In genomic region chr8:84689091-84689915, GRCm38 (mm10) we compare ENCODE assay signal across 8 mouse cellular contexts. TPM values are rescaled to one million over a fixed set of nuclear protein-coding genes. Genes with fewer than 3 reads are reported as not detected.
DNase-seq lines count a peak whose midpoint lies in the region; ATAC-seq and TF ChIP-seq lines count a peak whose summit lies in the region.

No protein-coding gene starts in this region.

- peaks cover 6 to 15% of the 10 kb centered on the region in 2 experiments; a peak in 3 of 4 replicates for H3K4me1 ChIP-seq in ES-E14 (ENCODE audit: control insufficient read depth in 2 of 2, insufficient read depth in 2 of 2, low read length in 2 of 2, poor library complexity in 1 of 2)
- H3K4me1 ChIP-seq in forebrain, embryonic 16.5 days (replicated peaks; ENCODE audit: control insufficient read depth, insufficient read depth, low read length) = peaks cover 41% of the 10 kb centered on the region
- H3K4me1 ChIP-seq in lung, embryonic 14.5 days (ENCODE audit: insufficient read depth) = peaks cover 11% of the 10 kb centered on the region
- peaks cover 22% of the 10 kb centered on the region for H3K4me1 ChIP-seq in olfactory bulb, adult 2 months (ENCODE audit: control insufficient read depth, insufficient read depth, low read length)

- in situ Hi-C loops in ES-E14 (cut with MboI; ENCODE audit: low sequenced_read_pairs in 2 of 2, unreplicated experiment in 2 of 2) = no loop called here

- DNase-seq in ES-E14 (ENCODE audit: low read depth, low spot score) = no peak
- peak; percentile 88 for DNase-seq in cerebellum, adult 11-12 months
- peak; percentile 92 for DNase-seq in heart, postnatal 4 days
- peak; percentile 87 to 92 for DNase-seq in layer of hippocampus, adult 8-10 months (ENCODE audit: low spot score in 2 of 2)
- peak; percentile 95 for DNase-seq in lung, embryonic 14.5 days
- DNase-seq in thymus, adult 18-20 months = peak; percentile 65 to 81

- H3K4me2 ChIP-seq in forebrain, embryonic 16.5 days (ENCODE audit: low read length) = peak overlapping the region; percentile 93
- peak overlapping the region; percentile 93 for H3K4me2 ChIP-seq in lung, embryonic 14.5 days

- peak overlapping the region; percentile 69; the same call in 1 of the 2 replicates for H3K27ac ChIP-seq in ES-E14 (ENCODE audit: insufficient read depth, low read depth, low read length, poor library complexity, severe bottlenecking)
- no peak overlapping the region for H3K27ac ChIP-seq in forebrain, embryonic 16.5 days (ENCODE audit: low read length)
- H3K27ac ChIP-seq in lung, embryonic 14.5 days (ENCODE audit: low read depth) = peak overlapping the region; percentile 78; the same call in 1 of the 2 replicates
- H3K27ac ChIP-seq in olfactory bulb, adult 2 months (ENCODE audit: insufficient read depth, low read depth, low read length) = no peak overlapping the region

- TF ChIP-seq POLR2A in olfactory bulb, adult 2 months (IDR thresholded peaks at IDR 0.05; ENCODE audit: insufficient read depth, low read depth, low read length) = no peak

- H3K4me3 ChIP-seq in ES-E14 (ENCODE audit: insufficient read depth in 1 of 2, low read depth in 1 of 2, low read length in 2 of 2, poor library complexity in 1 of 2, severe bottlenecking in 1 of 2) = peak overlapping the region; percentile 81 to 97
- peak overlapping the region; percentile 77 for H3K4me3 ChIP-seq in forebrain, embryonic 16.5 days (replicated peaks; ENCODE audit: low read length)
- peak overlapping the region; percentile 89 for H3K4me3 ChIP-seq in lung, embryonic 14.5 days (ENCODE audit: low read depth, low read length)
- peak overlapping the region; percentile 71 for H3K4me3 ChIP-seq in olfactory bulb, adult 2 months (ENCODE audit: insufficient read depth, low read depth, low read length)

- peaks cover 26% of the 10 kb centered on the region for H3K36me3 ChIP-seq in ES-E14 (ENCODE audit: control insufficient read depth, insufficient read depth, low read length, poor library complexity, severe bottlenecking)
- H3K36me3 ChIP-seq in forebrain, embryonic 16.5 days (ENCODE audit: control insufficient read depth, insufficient read depth) = 0 out of 2 replicates have a peak, but pooled peaks cover 2% of the 10 kb centered on the region
- peaks cover 37% of the 10 kb centered on the region for H3K36me3 ChIP-seq in lung, embryonic 14.5 days (ENCODE audit: insufficient read depth)

- no peaks in the 10 kb centered on the region for H3K9me3 ChIP-seq in ES-E14 (ENCODE audit: control insufficient read depth, insufficient read depth, low read depth, low read length)
- no peaks in the 10 kb centered on the region for H3K9me3 ChIP-seq in forebrain, embryonic 16.5 days (ENCODE audit: control insufficient read depth, low read length)
- H3K9me3 ChIP-seq in lung, embryonic 14.5 days (ENCODE audit: low read depth, low read length) = no peaks in the 10 kb centered on the region

- no peaks in the 10 kb centered on the region for H3K27me3 ChIP-seq in forebrain, embryonic 16.5 days (replicated peaks; ENCODE audit: control insufficient read depth, insufficient read depth, low read length)
- no peaks in the 10 kb centered on the region for H3K27me3 ChIP-seq in lung, embryonic 14.5 days (ENCODE audit: insufficient read depth, low read length)

- peak overlapping the region; percentile 96 for H3K9ac ChIP-seq in ES-E14 (ENCODE audit: insufficient read depth, low read depth, low read length, poor library complexity, severe bottlenecking)
- peak overlapping the region; percentile 64 for H3K9ac ChIP-seq in forebrain, embryonic 16.5 days (replicated peaks; ENCODE audit: low read depth, low read length)
- H3K9ac ChIP-seq in lung, embryonic 14.5 days = peak overlapping the region; percentile 75

- ATAC-seq in forebrain, embryonic 16.5 days = peak; percentile 88
- ATAC-seq in lung, embryonic 14.5 days (ENCODE audit: insufficient read depth) = peak; percentile 83

- WGBS in forebrain, embryonic 16.5 days = under 1% methylated on average over 47 of the region's 47 CpGs
- WGBS in lung, embryonic 14.5 days = under 1% methylated on average over 47 of the region's 47 CpGs
- WGBS in olfactory bulb, adult 2 months = under 1% methylated on average over 47 of the region's 47 CpGs

- TF ChIP-seq CTCF in lung, embryonic 14.5 days (IDR thresholded peaks at IDR 0.05; ENCODE audit: low read depth) = peak; percentile 29; the same call in 1 of the 2 replicates
- no peak for TF ChIP-seq CTCF in olfactory bulb, adult 2 months (IDR thresholded peaks at IDR 0.05; ENCODE audit: insufficient read depth, low read depth, low read length)

TF ChIP-seq in ES-E14, 5 proteins besides CTCF, POLR2A, EP300 and RAD21:
- TF ChIP-seq CHD2 (IDR thresholded peaks at IDR 0.05; ENCODE audit: low read depth, low read length) (peak; percentile 51; the same call in 1 of the 2 replicates), HCFC1 (IDR thresholded peaks at IDR 0.05; ENCODE audit: borderline replicate concordance, insufficient read depth, low read length) (peak; percentile 88), ZNF384 (IDR thresholded peaks at IDR 0.05; ENCODE audit: low read depth, low read length) (no peak)
TF ChIP-seq in ES-E14: peak in this region for 2.

RNA-seq across cellular contexts. Expression of gene Nacc1, which starts 1.6 kb away (rescaled TPM):
- 75.4 and 85.5 TPM in 2 replicates for total RNA-seq in ES-E14 (2012; rRNA removed)
- 15.5 and 15.7 TPM in 2 replicates for polyA plus RNA-seq in forebrain, embryonic 16.5 days (2015; fragmentation: Nextera tagmentation; extraction: Ambion mirVana)
- 10 to 100 TPM; 65.0 to 68.7 TPM for total RNA-seq in heart, postnatal 4 days (2021)
- 10 to 100 TPM; 86.2 to 91.2 (median 87.6) TPM for total RNA-seq in layer of hippocampus, adult 8-10 months (2022)
- 29.8 and 33.8 TPM in 2 replicates for polyA plus RNA-seq in lung, embryonic 14.5 days (2014; fragmentation: Nextera tagmentation; extraction: Ambion mirVana)
- not detected in 2 replicates for polyA plus RNA-seq in olfactory bulb, adult 2 months (2012; ENCODE audit: insufficient read depth, insufficient read length, low replicate concordance, missing spikeins)

RNA-seq across cellular contexts. Expression of gene Trmt1, which starts 3.2 kb away (rescaled TPM):
- total RNA-seq in ES-E14 (2012; rRNA removed) = 260 and 334 TPM in 2 replicates
- polyA plus RNA-seq in forebrain, embryonic 16.5 days (2015; fragmentation: Nextera tagmentation; extraction: Ambion mirVana) = 63.4 and 73.3 TPM in 2 replicates
- total RNA-seq in heart, postnatal 4 days (2021) = 10 to 100 TPM; 47.4 to 48.8 TPM
- total RNA-seq in layer of hippocampus, adult 8-10 months (2022) = 100 to 1,000 TPM in 2 of 4 experiments, 10 to 100 TPM in 2; 91.6 to 133 (median 103) TPM
- 66.1 and 68.6 TPM in 2 replicates for polyA plus RNA-seq in lung, embryonic 14.5 days (2014; fragmentation: Nextera tagmentation; extraction: Ambion mirVana)
- polyA plus RNA-seq in olfactory bulb, adult 2 months (2012; ENCODE audit: insufficient read depth, insufficient read length, low replicate concordance, missing spikeins) = not detected in 2 replicates

RNA-seq across cellular contexts. Expression of gene Lyl1, which starts 12.0 kb away (rescaled TPM):
- 0.49 and 0.74 TPM in 2 replicates for total RNA-seq in ES-E14 (2012; rRNA removed)
- 2.6 and 2.9 TPM in 2 replicates for polyA plus RNA-seq in forebrain, embryonic 16.5 days (2015; fragmentation: Nextera tagmentation; extraction: Ambion mirVana)
- 10 to 100 TPM in 1 of 2 experiments, 1 to 10 TPM in 1; 9.6 to 10.6 TPM for total RNA-seq in heart, postnatal 4 days (2021)
- total RNA-seq in layer of hippocampus, adult 8-10 months (2022) = 1 to 10 TPM; 2.6 to 7.2 (median 4.8) TPM
- polyA plus RNA-seq in lung, embryonic 14.5 days (2014; fragmentation: Nextera tagmentation; extraction: Ambion mirVana) = 12.0 and 12.5 TPM in 2 replicates
- polyA plus RNA-seq in olfactory bulb, adult 2 months (2012; ENCODE audit: insufficient read depth, insufficient read length, low replicate concordance, missing spikeins) = not detected in 2 replicates

RNA-seq across cellular contexts. Expression of gene Ier2, which starts 26.7 kb away (rescaled TPM):
- total RNA-seq in ES-E14 (2012; rRNA removed) = 49.3 and 49.7 TPM in 2 replicates
- 22.5 and 25.5 TPM in 2 replicates for polyA plus RNA-seq in forebrain, embryonic 16.5 days (2015; fragmentation: Nextera tagmentation; extraction: Ambion mirVana)
- 10 to 100 TPM; 33.3 to 35.5 TPM for total RNA-seq in heart, postnatal 4 days (2021)
- total RNA-seq in layer of hippocampus, adult 8-10 months (2022) = 10 to 100 TPM in 1 of 4 experiments, 1 to 10 TPM in 3; 7.0 to 10.2 (median 9.3) TPM
- 81.7 and 83.8 TPM in 2 replicates for polyA plus RNA-seq in lung, embryonic 14.5 days (2014; fragmentation: Nextera tagmentation; extraction: Ambion mirVana)
- polyA plus RNA-seq in olfactory bulb, adult 2 months (2012; ENCODE audit: insufficient read depth, insufficient read length, low replicate concordance, missing spikeins) = not detected in 2 replicates

RNA-seq across cellular contexts. Expression of gene G430095P16Rik, which starts 33.5 kb away (rescaled TPM):
- 1.5 and 2.1 TPM in 2 replicates for total RNA-seq in ES-E14 (2012; rRNA removed)
- polyA plus RNA-seq in forebrain, embryonic 16.5 days (2015; fragmentation: Nextera tagmentation; extraction: Ambion mirVana) = 2.0 and 2.2 TPM in 2 replicates
- total RNA-seq in heart, postnatal 4 days (2021) = 1 to 10 TPM; 1.1 to 1.3 TPM
- not detected for total RNA-seq in layer of hippocampus, adult 8-10 months (2022)
- polyA plus RNA-seq in lung, embryonic 14.5 days (2014; fragmentation: Nextera tagmentation; extraction: Ambion mirVana) = 2.7 and 2.8 TPM in 2 replicates
- polyA plus RNA-seq in olfactory bulb, adult 2 months (2012; ENCODE audit: insufficient read depth, insufficient read length, low replicate concordance, missing spikeins) = not detected in 2 replicates

Comparison
In these comparisons a context has a peak if more than half of its experiments do, and no peak if none do; other contexts are left out.
1. H3K27ac ChIP-seq: peak in ES-E14 (single experiment) and lung, embryonic 14.5 days (single experiment); none in forebrain, embryonic 16.5 days (single experiment) and olfactory bulb, adult 2 months (single experiment).
2. Peak in every context shown above with its lines, with median percentiles within 50 percentile points of each other: H3K4me3 ChIP-seq and H3K9ac ChIP-seq.